Mouse (Mus musculus): ENCODE data around the gene Hcn2. TPM values are rescaled to one million over a fixed set of nuclear protein-coding genes. Genes with fewer than 3 reads are reported as not detected.

Gene Hcn2
- total RNA-seq, 1 experiment from 2014 or later: not detected

GRCm38 (mm10) chr10:79704065-79704969 is 12.1 kb upstream of the Hcn2 start, which contains the start of gene Bsg:
Gene Bsg (plus strand): TSS chr10:79704491.
- ATAC-seq (replicated peaks in 1 of 2; ENCODE audit: insufficient read depth in 1 of 2, low FRiP score in 2 of 2, low TSS enrichment in 1 of 2, low read depth in 1 of 2, poor library complexity in 2 of 2, severe bottlenecking in 2 of 2): peak; percentile 93 to 95

GRCm38 (mm10) chr10:79704970-79705360 is 11.5 kb upstream of the Hcn2 start:
- no peak for ATAC-seq (replicated peaks in 1 of 2; ENCODE audit: insufficient read depth in 1 of 2, low FRiP score in 2 of 2, low TSS enrichment in 1 of 2, low read depth in 1 of 2, poor library complexity in 2 of 2, severe bottlenecking in 2 of 2)

GRCm38 (mm10) chr10:79705951-79706350 is 10.5 kb upstream of the Hcn2 start:
- ATAC-seq (replicated peaks in 1 of 2; ENCODE audit: insufficient read depth in 1 of 2, low FRiP score in 2 of 2, low TSS enrichment in 1 of 2, low read depth in 1 of 2, poor library complexity in 2 of 2, severe bottlenecking in 2 of 2): no peak; a peak in 1 of 4 replicates

GRCm38 (mm10) chr10:79706406-79707094 is 9.9 kb upstream of the Hcn2 start:
- no peak for ATAC-seq (replicated peaks in 1 of 2; ENCODE audit: insufficient read depth in 1 of 2, low FRiP score in 2 of 2, low TSS enrichment in 1 of 2, low read depth in 1 of 2, poor library complexity in 2 of 2, severe bottlenecking in 2 of 2)

GRCm38 (mm10) chr10:79707162-79707561 is 9.3 kb upstream of the Hcn2 start:
- ATAC-seq (replicated peaks in 1 of 2; ENCODE audit: insufficient read depth in 1 of 2, low FRiP score in 2 of 2, low TSS enrichment in 1 of 2, low read depth in 1 of 2, poor library complexity in 2 of 2, severe bottlenecking in 2 of 2): no peak

GRCm38 (mm10) chr10:79707759-79708158 is 8.7 kb upstream of the Hcn2 start:
- no peak for ATAC-seq (replicated peaks in 1 of 2; ENCODE audit: insufficient read depth in 1 of 2, low FRiP score in 2 of 2, low TSS enrichment in 1 of 2, low read depth in 1 of 2, poor library complexity in 2 of 2, severe bottlenecking in 2 of 2)

- ATAC-seq (replicated peaks in 1 of 2; ENCODE audit: insufficient read depth in 1 of 2, low FRiP score in 2 of 2, low TSS enrichment in 1 of 2, low read depth in 1 of 2, poor library complexity in 2 of 2, severe bottlenecking in 2 of 2): no peak
Measured at GRCm38 (mm10) chr10:79708668-79709067, 7.8 kb upstream of the Hcn2 start.

GRCm38 (mm10) chr10:79709307-79709706 is 7.1 kb upstream of the Hcn2 start:
- ATAC-seq (replicated peaks in 1 of 2; ENCODE audit: insufficient read depth in 1 of 2, low FRiP score in 2 of 2, low TSS enrichment in 1 of 2, low read depth in 1 of 2, poor library complexity in 2 of 2, severe bottlenecking in 2 of 2): no peak

- 0 out of 4 replicates have a peak, but pooled peaks of 1 of the 2 experiments have one; percentile 15 for ATAC-seq (replicated peaks in 1 of 2; ENCODE audit: insufficient read depth in 1 of 2, low FRiP score in 2 of 2, low TSS enrichment in 1 of 2, low read depth in 1 of 2, poor library complexity in 2 of 2, severe bottlenecking in 2 of 2)
Measured at GRCm38 (mm10) chr10:79712029-79712428, 4.4 kb upstream of the Hcn2 start.

- peak; percentile 46 to 51; a peak in 3 of 4 replicates for ATAC-seq (replicated peaks in 1 of 2; ENCODE audit: insufficient read depth in 1 of 2, low FRiP score in 2 of 2, low TSS enrichment in 1 of 2, low read depth in 1 of 2, poor library complexity in 2 of 2, severe bottlenecking in 2 of 2)
Measured at GRCm38 (mm10) chr10:79712499-79713126, 3.8 kb upstream of the Hcn2 start.

GRCm38 (mm10) chr10:79713163-79713562 is 3.3 kb upstream of the Hcn2 start:
- ATAC-seq (replicated peaks in 1 of 2; ENCODE audit: insufficient read depth in 1 of 2, low FRiP score in 2 of 2, low TSS enrichment in 1 of 2, low read depth in 1 of 2, poor library complexity in 2 of 2, severe bottlenecking in 2 of 2): no peak

GRCm38 (mm10) chr10:79714996-79715395 is 1.4 kb upstream of the Hcn2 start:
- no peak for ATAC-seq (replicated peaks in 1 of 2; ENCODE audit: insufficient read depth in 1 of 2, low FRiP score in 2 of 2, low TSS enrichment in 1 of 2, low read depth in 1 of 2, poor library complexity in 2 of 2, severe bottlenecking in 2 of 2)

GRCm38 (mm10) chr10:79716988-79717355 is 538 bp downstream of the Hcn2 start:
- no peak for ATAC-seq (replicated peaks in 1 of 2; ENCODE audit: insufficient read depth in 1 of 2, low FRiP score in 2 of 2, low TSS enrichment in 1 of 2, low read depth in 1 of 2, poor library complexity in 2 of 2, severe bottlenecking in 2 of 2)

GRCm38 (mm10) chr10:79717640-79718357 is 1.4 kb downstream of the Hcn2 start:
- ATAC-seq (replicated peaks in 1 of 2; ENCODE audit: insufficient read depth in 1 of 2, low FRiP score in 2 of 2, low TSS enrichment in 1 of 2, low read depth in 1 of 2, poor library complexity in 2 of 2, severe bottlenecking in 2 of 2): peak; percentile 44 to 61; a peak in 3 of 4 replicates

GRCm38 (mm10) chr10:79721089-79721488 is 4.7 kb downstream of the Hcn2 start:
- ATAC-seq (replicated peaks in 1 of 2; ENCODE audit: insufficient read depth in 1 of 2, low FRiP score in 2 of 2, low TSS enrichment in 1 of 2, low read depth in 1 of 2, poor library complexity in 2 of 2, severe bottlenecking in 2 of 2): no peak

- no peak for ATAC-seq (replicated peaks in 1 of 2; ENCODE audit: insufficient read depth in 1 of 2, low FRiP score in 2 of 2, low TSS enrichment in 1 of 2, low read depth in 1 of 2, poor library complexity in 2 of 2, severe bottlenecking in 2 of 2)
Measured at GRCm38 (mm10) chr10:79723047-79723446, 6.6 kb downstream of the Hcn2 start.

- ATAC-seq (replicated peaks in 1 of 2; ENCODE audit: insufficient read depth in 1 of 2, low FRiP score in 2 of 2, low TSS enrichment in 1 of 2, low read depth in 1 of 2, poor library complexity in 2 of 2, severe bottlenecking in 2 of 2): no peak
Measured at GRCm38 (mm10) chr10:79723692-79724091, 7.3 kb downstream of the Hcn2 start.
